7 mouse cellular contexts compared by ENCODE assay signal in the genomic region with DNA sequence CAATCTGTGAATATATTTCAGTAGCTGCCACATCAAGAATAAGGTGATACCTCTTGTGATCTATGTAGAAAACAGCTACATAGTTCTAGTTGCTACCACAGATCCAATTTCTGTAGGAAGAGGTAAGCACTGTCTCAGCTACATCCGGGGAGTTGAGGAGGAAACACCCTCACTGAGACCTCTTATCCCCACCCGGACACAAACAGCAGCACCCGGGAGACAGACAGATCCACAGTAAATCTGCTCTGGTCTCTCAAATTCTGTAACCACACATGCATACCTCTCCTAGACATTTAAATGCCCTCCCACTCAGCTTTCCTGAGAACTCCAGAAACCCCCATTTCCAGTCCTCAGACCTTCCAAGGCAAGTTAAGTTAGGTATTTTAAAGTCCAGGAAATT. TPM values are rescaled to one million over a fixed set of nuclear protein-coding genes. Genes with fewer than 3 reads are reported as not detected.
DNase-seq lines count a peak whose midpoint lies in the region; ATAC-seq and TF ChIP-seq lines count a peak whose summit lies in the region.

No protein-coding gene starts in this region.

- intact Hi-C loops in left cerebral cortex, postnatal 4 days (cut with DNase I) = loop anchor here (5.0 to 10.0 kb wide), 2 partner anchors 224 to 287 kb away; no protein-coding TSS in a partner anchor

- peak; percentile 51 for DNase-seq in adipocyte (ENCODE audit: low spot score)
- DNase-seq in hindbrain, embryonic 14.5 days (ENCODE audit: low spot score) = no peak
- no peak for DNase-seq in lung, postnatal 0 days (ENCODE audit: low spot score)
- DNase-seq in thymus, adult 18-20 months = no peak
- no peak for DNase-seq in ovary, postnatal 10 days (ENCODE audit: low spot score)
- DNase-seq in left cerebral cortex, postnatal 4 days = no peak

- peak overlapping the region; percentile 68 for H3K4me2 ChIP-seq in hindbrain, embryonic 14.5 days (replicated peaks)
- peak overlapping the region; percentile 77 for H3K4me2 ChIP-seq in lung, postnatal 0 days (replicated peaks; ENCODE audit: low read depth, low read length)

- H3K27me3 ChIP-seq in C2C12 (ENCODE audit: control insufficient read depth, insufficient read depth, insufficient read length) = no peaks in the 10 kb centered on the region
- no peaks in the 10 kb centered on the region for H3K27me3 ChIP-seq in hindbrain, embryonic 14.5 days (ENCODE audit: control insufficient read depth, insufficient read depth, low read length)
- no peaks in the 10 kb centered on the region for H3K27me3 ChIP-seq in lung, postnatal 0 days (replicated peaks; ENCODE audit: insufficient read depth, low read length)

- no peak for TF ChIP-seq EP300 in lung, postnatal 0 days (IDR thresholded peaks at IDR 0.05)

- no peak for ATAC-seq in hindbrain, embryonic 14.5 days (ENCODE audit: low FRiP score)
- ATAC-seq in lung, postnatal 0 days = no peak

- no peak overlapping the region for H3ac ChIP-seq in C2C12 (ENCODE audit: control insufficient read depth, insufficient read length, low read depth)

- H3K9me3 ChIP-seq in hindbrain, embryonic 14.5 days (ENCODE audit: control insufficient read depth, low read length) = no peaks in the 10 kb centered on the region
- no peaks in the 10 kb centered on the region for H3K9me3 ChIP-seq in lung, postnatal 0 days (ENCODE audit: low read length)

- TF ChIP-seq CTCF in C2C12 (IDR thresholded peaks at IDR 0.05; ENCODE audit: control insufficient read depth, insufficient read depth, insufficient read length) = no peak
- TF ChIP-seq CTCF in lung, postnatal 0 days (IDR thresholded peaks at IDR 0.05) = no peak

- H3K36me3 ChIP-seq in C2C12 (ENCODE audit: control insufficient read depth, insufficient read depth) = no peaks in the 10 kb centered on the region
- no peaks in the 10 kb centered on the region for H3K36me3 ChIP-seq in hindbrain, embryonic 14.5 days (replicated peaks; ENCODE audit: control insufficient read depth, insufficient read depth)
- no peaks in the 10 kb centered on the region for H3K36me3 ChIP-seq in lung, postnatal 0 days (ENCODE audit: insufficient read depth, low read length)

- 53% methylated on average over 3 of the region's 3 CpGs for WGBS in hindbrain, embryonic 14.5 days
- 9% methylated on average over 3 of the region's 3 CpGs for WGBS in lung, postnatal 0 days

- no peaks in the 10 kb centered on the region for H3K79me3 ChIP-seq in C2C12 (ENCODE audit: low read depth)

- 0 out of 2 replicates have a peak overlapping the region, but pooled peaks have one; percentile 49 for H3K9ac ChIP-seq in hindbrain, embryonic 14.5 days
- peak overlapping the region; percentile 56 for H3K9ac ChIP-seq in lung, postnatal 0 days (replicated peaks; ENCODE audit: low read depth)

- H3K4me1 ChIP-seq in hindbrain, embryonic 14.5 days (replicated peaks; ENCODE audit: control insufficient read depth, insufficient read depth, low read length) = 0 out of 2 replicates have a peak, but pooled peaks cover 4% of the 10 kb centered on the region
- no peaks in the 10 kb centered on the region; the same call in 1 of the 2 replicates for H3K4me1 ChIP-seq in lung, postnatal 0 days (ENCODE audit: insufficient read depth, low read depth, low read length)

- H3K4me3 ChIP-seq in C2C12 (ENCODE audit: insufficient read depth, poor library complexity, severe bottlenecking) = peak overlapping the region; percentile 57
- H3K4me3 ChIP-seq in hindbrain, embryonic 14.5 days (replicated peaks; ENCODE audit: low read length) = peak overlapping the region; percentile 67
- H3K4me3 ChIP-seq in lung, postnatal 0 days (ENCODE audit: low read depth, low read length) = peak overlapping the region; percentile 63

- H3K79me2 ChIP-seq in C2C12 (ENCODE audit: control insufficient read depth, insufficient read depth) = peaks cover 13% of the 10 kb centered on the region

- H3K27ac ChIP-seq in hindbrain, embryonic 14.5 days = no peak overlapping the region
- peak overlapping the region; percentile 76 for H3K27ac ChIP-seq in lung, postnatal 0 days (ENCODE audit: low read length)

TF ChIP-seq in C2C12, 6 proteins besides CTCF, POLR2A, EP300 and RAD21:
- TF ChIP-seq MYOG (IDR thresholded peaks at IDR 0.05; ENCODE audit: control insufficient read depth, extremely low read depth, insufficient read length) = no peak
- no peak for TF ChIP-seq MAX (IDR thresholded peaks at IDR 0.05)
- TF ChIP-seq FOSL1 (IDR thresholded peaks at IDR 0.05; ENCODE audit: insufficient read depth, low read length, poor library complexity, severe bottlenecking) = no peak
- no peak for TF ChIP-seq USF1 (IDR thresholded peaks at IDR 0.05; ENCODE audit: low read depth)
- no peak for TF ChIP-seq CEBPB (IDR thresholded peaks at IDR 0.05; ENCODE audit: low read depth)
- TF ChIP-seq MYOD1 (IDR thresholded peaks at IDR 0.05; ENCODE audit: control insufficient read depth, insufficient read length, low read depth) = no peak

RNA-seq across cellular contexts. Expression of gene Ghr, which starts 2.0 kb away (rescaled TPM):
- 10.6 TPM for polyA plus RNA-seq in C2C12 (2012; fragmentation: generic; extraction: Trizol)
- 13.4 and 14.4 TPM in 2 replicates for polyA plus RNA-seq in hindbrain, embryonic 14.5 days (2014; fragmentation: Nextera tagmentation; extraction: Ambion mirVana)
- 96.4 and 104 TPM in 2 replicates for polyA plus RNA-seq in lung, postnatal 0 days (2015; fragmentation: Nextera tagmentation; extraction: Ambion mirVana)
- 10 to 100 TPM; 10.3 to 10.4 TPM for total RNA-seq in left cerebral cortex, postnatal 4 days (2021)
